25 mouse cellular contexts compared by ENCODE assay signal in the genomic region with DNA sequence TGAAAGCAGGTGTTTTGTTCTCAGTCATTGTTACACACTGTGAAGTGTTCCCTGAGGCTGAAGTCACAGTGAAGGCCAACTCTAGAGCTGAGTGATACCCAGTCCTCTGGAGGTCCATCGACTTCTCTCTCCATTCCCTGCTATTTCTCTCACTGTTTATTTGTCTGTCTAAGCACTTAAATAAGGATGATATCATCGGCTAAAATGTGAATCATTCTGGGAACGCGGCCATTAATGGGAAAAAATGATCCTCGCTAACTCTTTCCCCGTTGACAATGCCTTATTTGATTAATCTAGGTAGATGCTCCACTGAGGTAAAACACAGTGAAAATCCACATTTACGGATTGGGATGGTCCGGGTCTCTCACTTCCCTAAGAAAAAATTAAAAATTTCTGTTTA. TPM values are rescaled to one million over a fixed set of nuclear protein-coding genes. Genes with fewer than 3 reads are reported as not detected.
DNase-seq lines count a peak whose midpoint lies in the region; ATAC-seq and TF ChIP-seq lines count a peak whose summit lies in the region.
"Had no signal": no experiment of that assay in that cellular context is flagged by ENCODE, and none has a peak within 500 bp of the region (broad histone marks: within the 10 kb centered on the region; RNA-seq: fewer than 3 reads in every experiment).

No protein-coding gene starts in this region.

- H3K9ac ChIP-seq in embryonic facial prominence, embryonic 14.5 days (ENCODE audit: low read depth, low read length): no peak overlapping the region
- no peak overlapping the region for H3K9ac ChIP-seq in lung, embryonic 16.5 days (ENCODE audit: low read length)
- H3K9ac ChIP-seq: forebrain, embryonic 13.5 days; heart, embryonic 13.5 days; liver, embryonic 15.5 days; neural tube, embryonic 15.5 days had no signal

- peak; percentile 17 for DNase-seq in embryonic facial prominence, embryonic 14.5 days (ENCODE audit: low spot score)
- no peak for DNase-seq in embryonic facial prominence, embryonic 10.5 days (ENCODE audit: low spot score)
- peak; percentile 12 for DNase-seq in heart, postnatal 4 days
- DNase-seq in heart, embryonic 10.5 days (ENCODE audit: low spot score): no peak
- DNase-seq in lung, adult 2 months: no peak
- peak; percentile 18 for DNase-seq in skeletal muscle tissue, adult 2 months (ENCODE audit: low read depth, low spot score)
- DNase-seq: adrenal gland, adult 8-10 months; cerebellum, adult 2 months; cerebellum, postnatal 14 days; kidney, adult 18-20 months; layer of hippocampus, adult 9-11 months; midbrain, embryonic 14.5 days; retina, postnatal 1 day; right cerebral cortex, postnatal 25 days; spleen, adult 18-20 months; thymus, postnatal 14 days had no signal

- no peaks in the 10 kb centered on the region for H3K4me1 ChIP-seq in embryonic facial prominence, embryonic 14.5 days (ENCODE audit: control insufficient read depth, insufficient read depth, low read length)
- H3K4me1 ChIP-seq in embryonic facial prominence, embryonic 10.5 days: no peaks in the 10 kb centered on the region
- H3K4me1 ChIP-seq in heart, embryonic 10.5 days: no peaks in the 10 kb centered on the region; the same call in 1 of the 2 replicates
- H3K4me1 ChIP-seq in lung, embryonic 16.5 days (replicated peaks; ENCODE audit: control insufficient read depth, insufficient read depth, low read length): no peaks in the 10 kb centered on the region
- no peaks in the 10 kb centered on the region for H3K4me1 ChIP-seq in lung, adult 2 months (ENCODE audit: control insufficient read depth, insufficient read depth, low read length)
- H3K4me1 ChIP-seq: forebrain, embryonic 13.5 days; liver, embryonic 15.5 days; neural tube, embryonic 15.5 days had no signal

- no peak overlapping the region for H3K4me2 ChIP-seq in embryonic facial prominence, embryonic 14.5 days (ENCODE audit: low read depth, low read length)
- H3K4me2 ChIP-seq in lung, embryonic 16.5 days (ENCODE audit: low read depth, low read length): no peak overlapping the region
- H3K4me2 ChIP-seq: forebrain, embryonic 13.5 days; heart, embryonic 13.5 days; liver, embryonic 15.5 days; neural tube, embryonic 15.5 days had no signal

- ATAC-seq in embryonic facial prominence, embryonic 14.5 days (ENCODE audit: low read depth): no peak
- peak; percentile 28; the same call in 1 of the 2 replicates for ATAC-seq in lung, embryonic 16.5 days (ENCODE audit: low read depth)
- ATAC-seq: activated CD4-positive, CD25-positive, alpha-beta regulatory T cell, adult 4 months; forebrain, embryonic 13.5 days; hindbrain, embryonic 16.5 days had no signal

- H3K9me3 ChIP-seq in embryonic facial prominence, embryonic 14.5 days (ENCODE audit: control insufficient read depth, low read length): no peaks in the 10 kb centered on the region
- H3K9me3 ChIP-seq in embryonic facial prominence, embryonic 10.5 days: no peaks in the 10 kb centered on the region
- H3K9me3 ChIP-seq in heart, embryonic 10.5 days: no peaks in the 10 kb centered on the region
- H3K9me3 ChIP-seq in lung, embryonic 16.5 days (ENCODE audit: control insufficient read depth, low read length): no peaks in the 10 kb centered on the region
- H3K9me3 ChIP-seq: forebrain, embryonic 13.5 days; heart, embryonic 13.5 days; liver, embryonic 15.5 days; neural tube, embryonic 15.5 days had no signal

- peaks cover 2% of the 10 kb centered on the region; the same call in 1 of the 2 replicates for H3K36me3 ChIP-seq in embryonic facial prominence, embryonic 14.5 days (ENCODE audit: control insufficient read depth, insufficient read depth, low read length)
- no peaks in the 10 kb centered on the region for H3K36me3 ChIP-seq in embryonic facial prominence, embryonic 10.5 days (replicated peaks)
- no peaks in the 10 kb centered on the region for H3K36me3 ChIP-seq in heart, embryonic 10.5 days
- peaks cover 3% of the 10 kb centered on the region; the same call in 1 of the 2 replicates for H3K36me3 ChIP-seq in lung, embryonic 16.5 days (ENCODE audit: control insufficient read depth, insufficient read depth, low read length)
- H3K36me3 ChIP-seq: heart, embryonic 13.5 days; liver, embryonic 15.5 days; neural tube, embryonic 15.5 days had no signal

- TF ChIP-seq POLR2A in lung, adult 2 months (IDR thresholded peaks at IDR 0.05; ENCODE audit: borderline replicate concordance, extremely low read depth, low read depth, low read length): no peak

- 80% methylated on average over 8 of the region's 8 CpGs for WGBS in embryonic facial prominence, embryonic 14.5 days
- 93% methylated on average over 8 of the region's 8 CpGs for WGBS in embryonic facial prominence, embryonic 10.5 days
- whole genome bisulfite sequencing in heart, embryonic 10.5 days: 92% methylated on average over 8 of the region's 8 CpGs
- 55% methylated on average over 8 of the region's 8 CpGs for WGBS in lung, embryonic 16.5 days
- WGBS in lung, adult 2 months: 70% methylated on average over 8 of the region's 8 CpGs

- TF ChIP-seq CTCF in lung, adult 2 months (IDR thresholded peaks at IDR 0.05; ENCODE audit: insufficient read depth, low read length): no peak

- no peak overlapping the region for H3K27ac ChIP-seq in embryonic facial prominence, embryonic 14.5 days (replicated peaks; ENCODE audit: low read depth, low read length)
- no peak overlapping the region for H3K27ac ChIP-seq in embryonic facial prominence, embryonic 10.5 days (replicated peaks)
- no peak overlapping the region for H3K27ac ChIP-seq in heart, embryonic 10.5 days
- H3K27ac ChIP-seq in lung, embryonic 16.5 days (ENCODE audit: low read length): no peak overlapping the region
- H3K27ac ChIP-seq: forebrain, embryonic 13.5 days; heart, embryonic 13.5 days; liver, embryonic 15.5 days; neural tube, embryonic 15.5 days had no signal

- no peaks in the 10 kb centered on the region for H3K27me3 ChIP-seq in embryonic facial prominence, embryonic 14.5 days (replicated peaks; ENCODE audit: control insufficient read depth, insufficient read depth, low read length)
- H3K27me3 ChIP-seq in embryonic facial prominence, embryonic 10.5 days (replicated peaks; ENCODE audit: low read depth, poor library complexity, severe bottlenecking): no peaks in the 10 kb centered on the region
- H3K27me3 ChIP-seq in heart, embryonic 10.5 days (ENCODE audit: insufficient read depth, poor library complexity, severe bottlenecking): no peaks in the 10 kb centered on the region
- H3K27me3 ChIP-seq in lung, embryonic 16.5 days (ENCODE audit: control insufficient read depth, insufficient read depth, low read depth, low read length): no peaks in the 10 kb centered on the region
- H3K27me3 ChIP-seq: CH12.LX; forebrain, embryonic 13.5 days; heart, embryonic 13.5 days; liver, embryonic 15.5 days; neural tube, embryonic 15.5 days had no signal

- H3K4me3 ChIP-seq in embryonic facial prominence, embryonic 14.5 days (ENCODE audit: low read depth, low read length): no peak overlapping the region
- no peak overlapping the region for H3K4me3 ChIP-seq in embryonic facial prominence, embryonic 10.5 days
- H3K4me3 ChIP-seq in heart, embryonic 10.5 days: no peak overlapping the region
- no peak overlapping the region for H3K4me3 ChIP-seq in lung, embryonic 16.5 days (ENCODE audit: low read length)
- H3K4me3 ChIP-seq in lung, adult 2 months (replicated peaks; ENCODE audit: extremely low read depth, low read depth, low read length): no peak overlapping the region
- H3K4me3 ChIP-seq: forebrain, embryonic 13.5 days; heart, embryonic 13.5 days; liver, embryonic 15.5 days; neural tube, embryonic 15.5 days had no signal

RNA-seq across cellular contexts. Expression of gene Lyplal1, which starts 14.8 kb away (rescaled TPM):
- polyA plus RNA-seq in embryonic facial prominence, embryonic 14.5 days (2014; fragmentation: Nextera tagmentation; extraction: Ambion mirVana): 17.6 and 19.2 TPM in 2 replicates
- 18.5 and 18.9 TPM in 2 replicates for polyA plus RNA-seq in embryonic facial prominence, embryonic 10.5 days (2016; fragmentation: Nextera tagmentation; extraction: Ambion mirVana)
- total RNA-seq in heart, postnatal 4 days (2021): 1 to 10 TPM; 4.4 to 4.9 TPM
- 15.2 and 17.8 TPM in 2 replicates for polyA plus RNA-seq in heart, embryonic 10.5 days (2016; fragmentation: Nextera tagmentation; extraction: Ambion mirVana)
- polyA plus RNA-seq in lung, embryonic 16.5 days (2015; fragmentation: Nextera tagmentation; extraction: Ambion mirVana): 26.8 and 34.3 TPM in 2 replicates
- polyA plus RNA-seq in lung, adult 2 months (2012; rRNA removed): 4.3 and 6.7 TPM in 2 replicates
- total RNA-seq: CH12.LX; monocyte, adult 5-6 weeks had no signal
- polyA plus RNA-seq: activated CD4-positive, CD25-positive, alpha-beta regulatory T cell, adult 4 months had no signal

Comparison
In these comparisons a context has a peak if more than half of its experiments do, and no peak if none do; other contexts are left out.
1. DNase-seq: peak in embryonic facial prominence, embryonic 14.5 days (single experiment), heart, postnatal 4 days (single experiment) and skeletal muscle tissue, adult 2 months (single experiment); none in embryonic facial prominence, embryonic 10.5 days (single experiment), heart, embryonic 10.5 days (single experiment) and lung, adult 2 months (single experiment).